Mouse (Mus musculus): Measurements from ENCODE around the gene Tsen34.
"Not testable (repeated sequence)": the region's sequence is repeated elsewhere in the genome, so short reads cannot be mapped to it uniquely, and the experiment has no call there.

Tsen34 gene

GRCm38 (mm10) chr7:3685400-3686187 lies 7.1 kb upstream of the Tsen34 start:
- DNase-seq (ENCODE audit: low read depth, low spot score) = no peak

DNA sequence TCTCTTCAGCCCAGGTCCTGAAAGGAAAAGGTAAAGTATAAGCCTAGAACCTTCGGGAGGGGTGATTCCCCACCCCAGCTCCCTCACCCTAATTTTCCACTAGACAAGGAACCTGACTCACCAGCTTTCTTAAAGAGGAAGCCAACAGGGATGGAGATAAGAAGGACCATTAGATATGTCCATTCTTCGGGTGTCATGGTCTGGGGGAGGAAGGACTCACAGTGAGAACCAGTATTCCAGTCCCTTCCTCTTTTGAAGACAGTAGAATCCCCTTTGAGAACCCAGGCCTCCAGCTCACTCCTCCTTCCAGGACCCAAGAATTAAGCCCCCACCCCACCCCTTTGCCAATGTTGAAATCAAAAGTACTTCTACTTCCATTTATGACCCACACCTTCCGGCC lies 744 bp upstream of the Tsen34 start:
- DNase-seq (ENCODE audit: low read depth, low spot score) = no peak

GRCm38 (mm10) chr7:3692987-3693808 lies 535 bp downstream of the Tsen34 start, which contains the start of gene Mboat7:
Mboat7 (minus strand) TSS chr7:3693523.
- DNase-seq (ENCODE audit: low read depth, low spot score) = peak; percentile 99

- no peak for DNase-seq (ENCODE audit: low read depth, low spot score)
Measured at GRCm38 (mm10) chr7:3693809-3694075, 1.1 kb downstream of the Tsen34 start.

DNA sequence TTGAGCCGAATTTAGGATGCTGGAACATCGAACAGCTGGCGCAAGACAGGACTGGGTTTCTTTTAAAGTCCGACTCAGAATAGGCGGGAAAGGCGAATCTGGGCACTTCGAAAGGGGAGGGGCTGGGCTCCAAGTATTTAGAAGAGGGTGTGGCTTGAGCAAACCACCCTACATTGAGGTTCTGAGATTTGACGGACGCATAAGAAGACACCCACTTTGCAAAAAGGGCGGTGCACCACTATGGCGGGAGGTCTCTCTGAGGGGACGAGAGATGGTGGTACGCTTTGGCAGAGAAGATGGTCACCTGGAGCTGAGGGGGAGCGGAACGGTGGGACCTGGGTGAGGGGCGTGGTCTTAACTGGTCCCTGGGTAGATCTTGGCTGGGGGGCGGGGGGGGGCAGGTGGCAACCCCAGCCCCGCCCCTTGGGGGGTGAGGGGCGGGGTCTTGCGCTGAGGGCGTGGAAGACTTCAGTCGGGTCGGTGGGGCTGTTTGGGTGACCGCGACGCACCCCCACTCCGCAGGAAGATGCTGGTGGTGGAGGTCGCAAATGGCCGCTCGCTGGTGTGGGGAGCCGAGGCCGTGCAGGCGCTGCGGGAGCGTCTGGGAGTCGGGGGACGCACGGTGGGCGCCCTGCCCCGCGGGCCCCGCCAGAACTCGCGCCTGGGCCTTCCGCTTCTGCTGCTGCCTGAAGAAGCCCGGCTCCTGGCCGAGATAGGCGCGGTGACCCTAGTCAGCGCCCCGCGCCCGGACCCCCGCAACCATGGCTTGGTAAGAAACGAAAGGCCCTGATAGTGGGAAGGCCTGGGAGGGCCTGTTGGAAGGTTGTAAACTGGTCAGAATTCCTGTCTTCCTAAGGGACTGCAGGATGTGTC lies 1.6 kb downstream of the Tsen34 start:
- DNase-seq (ENCODE audit: low read depth, low spot score) = peak; percentile 63

GRCm38 (mm10) chr7:3694949-3695305 lies 2.3 kb downstream of the Tsen34 start:
- not testable (repeated sequence) for DNase-seq (ENCODE audit: low read depth, low spot score)

DNA sequence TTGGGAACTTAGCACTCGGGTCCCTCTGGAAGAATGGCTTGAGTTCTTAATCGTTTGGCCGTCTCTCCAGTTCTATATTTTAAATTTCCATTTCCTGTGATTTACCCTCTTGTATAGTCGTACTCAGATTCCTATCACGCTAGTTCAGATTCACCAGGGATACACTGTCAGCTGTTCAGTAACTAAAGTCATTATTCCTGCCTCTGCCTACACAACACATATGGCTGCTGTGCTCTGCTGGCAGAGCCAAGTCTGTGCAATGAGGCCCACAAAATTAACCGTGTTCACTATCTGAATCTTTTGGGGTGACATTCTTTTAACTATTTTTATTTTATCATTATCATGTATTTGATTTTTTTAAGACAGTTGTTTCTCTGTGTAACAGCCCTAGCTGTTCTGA lies 5.8 kb downstream of the Tsen34 start:
- peak; percentile 47 for DNase-seq (ENCODE audit: low read depth, low spot score)

DNA sequence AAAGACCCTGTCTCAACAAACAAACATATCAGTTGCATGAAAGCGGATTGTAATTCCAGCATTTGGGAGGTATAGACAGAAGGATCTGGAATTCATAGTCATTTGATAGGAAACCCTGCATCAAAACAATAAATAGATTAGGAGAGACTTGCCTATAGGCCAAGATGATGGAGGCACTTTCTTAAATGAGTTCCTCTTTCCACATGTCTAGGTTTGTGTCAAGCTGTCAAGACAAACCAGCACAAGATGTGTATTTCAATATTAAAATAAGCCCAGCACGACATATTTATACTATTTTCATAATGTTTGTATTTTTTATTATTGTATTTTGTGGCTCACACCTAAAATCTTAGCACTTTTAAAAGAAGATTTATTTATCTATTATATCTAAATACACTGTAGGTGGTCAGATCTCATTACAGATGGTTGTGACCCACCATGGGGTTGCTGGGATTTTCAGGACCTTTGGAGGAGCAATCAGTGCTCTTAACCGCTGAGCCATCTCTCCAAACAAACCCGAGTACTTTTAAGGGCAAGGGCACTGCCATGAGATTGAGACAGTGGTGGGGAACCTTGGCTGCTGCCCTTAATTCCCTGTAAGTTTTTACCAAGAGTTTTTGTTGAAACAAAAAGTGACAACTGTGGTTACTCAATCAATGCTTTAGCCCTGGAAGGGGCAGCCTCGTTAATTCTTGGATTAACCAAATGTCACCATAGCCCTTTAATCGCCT lies 10.7 kb downstream of the Tsen34 start:
- DNase-seq (ENCODE audit: low read depth, low spot score) = no peak

DNA sequence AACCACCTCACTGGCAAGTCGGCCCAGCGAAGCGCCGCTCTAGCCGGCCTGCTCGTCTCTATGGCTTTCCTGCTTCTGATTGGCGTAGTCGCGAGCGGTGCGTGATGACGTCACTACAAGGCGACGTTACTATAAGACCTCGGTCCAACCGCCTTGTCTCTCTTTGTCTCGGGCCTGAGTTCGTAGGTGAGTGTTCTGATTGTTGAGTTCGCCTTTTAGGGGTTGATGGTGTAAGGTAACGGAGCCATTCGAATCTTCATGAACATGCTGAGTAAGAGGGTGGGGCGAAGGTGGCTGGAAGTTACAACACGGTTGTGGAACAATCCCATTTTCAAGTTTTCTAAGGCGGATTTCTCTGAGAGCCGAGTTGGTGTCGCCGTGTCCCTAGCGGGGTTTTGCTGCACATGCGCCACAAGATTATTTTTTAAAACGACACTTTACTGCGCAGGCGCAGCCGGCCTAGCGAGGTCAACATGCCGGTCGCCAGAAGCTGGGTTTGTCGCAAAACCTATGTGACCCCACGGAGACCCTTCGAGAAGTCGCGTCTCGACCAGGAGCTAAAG lies 11.3 kb downstream of the Tsen34 start, which contains the start of gene Rps9:
Rps9 (plus strand) TSS at position 115 of the 563 bp plus-strand sequence.
- DNase-seq (ENCODE audit: low read depth, low spot score) = peak; percentile 98

DNA sequence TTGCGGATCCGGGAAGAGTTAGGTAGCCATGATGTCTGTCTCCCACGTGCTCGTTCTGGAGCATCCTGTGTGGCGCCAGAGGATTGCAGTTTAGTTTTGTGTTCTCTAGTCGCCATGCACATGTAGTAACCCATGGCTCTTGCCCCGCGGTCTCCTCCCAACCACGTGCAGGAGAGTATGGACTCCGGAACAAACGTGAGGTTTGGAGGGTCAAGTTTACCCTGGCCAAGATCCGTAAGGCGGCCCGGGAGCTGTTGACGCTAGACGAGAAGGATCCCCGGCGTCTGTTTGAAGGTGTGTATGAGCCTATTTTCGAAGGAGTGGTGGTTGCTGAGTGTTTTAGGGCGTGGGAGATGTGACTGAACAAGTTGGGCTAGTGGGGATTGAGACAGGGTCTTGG lies 11.8 kb downstream of the Tsen34 start:
- no peak for DNase-seq (ENCODE audit: low read depth, low spot score)

- not testable (repeated sequence) for DNase-seq (ENCODE audit: low read depth, low spot score)
Measured at GRCm38 (mm10) chr7:3705461-3705860, 12.8 kb downstream of the Tsen34 start.

GRCm38 (mm10) chr7:3705911-3706310 lies 13.2 kb downstream of the Tsen34 start:
- no peak for DNase-seq (ENCODE audit: low read depth, low spot score)

DNA sequence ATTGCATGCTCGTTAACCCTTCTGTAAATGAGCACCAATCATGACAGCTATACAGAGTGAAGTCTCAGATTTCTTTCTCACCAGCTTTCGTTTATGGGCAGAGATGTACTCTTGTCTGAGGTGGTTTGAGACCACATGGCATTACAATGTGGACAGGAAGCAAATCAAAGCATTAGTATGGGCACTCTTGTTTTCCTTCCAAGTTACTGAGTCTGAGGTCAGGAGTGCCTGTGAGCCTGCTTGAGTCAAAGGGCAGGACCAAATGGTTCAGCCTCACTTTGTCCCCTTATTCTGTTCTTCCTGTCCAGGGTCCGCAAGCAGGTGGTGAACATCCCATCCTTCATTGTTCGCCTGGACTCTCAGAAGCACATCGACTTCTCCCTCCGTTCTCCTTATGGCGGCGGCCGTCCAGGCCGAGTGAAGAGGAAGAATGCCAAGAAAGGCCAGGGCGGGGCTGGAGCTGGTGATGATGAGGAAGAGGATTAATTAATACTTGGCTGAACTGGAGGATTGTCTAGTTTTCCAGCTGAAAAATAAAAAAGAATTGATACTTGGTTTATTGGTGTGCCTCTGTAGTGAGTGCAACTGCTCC lies 13.8 kb downstream of the Tsen34 start:
- DNase-seq (ENCODE audit: low read depth, low spot score) = no peak

DNA sequence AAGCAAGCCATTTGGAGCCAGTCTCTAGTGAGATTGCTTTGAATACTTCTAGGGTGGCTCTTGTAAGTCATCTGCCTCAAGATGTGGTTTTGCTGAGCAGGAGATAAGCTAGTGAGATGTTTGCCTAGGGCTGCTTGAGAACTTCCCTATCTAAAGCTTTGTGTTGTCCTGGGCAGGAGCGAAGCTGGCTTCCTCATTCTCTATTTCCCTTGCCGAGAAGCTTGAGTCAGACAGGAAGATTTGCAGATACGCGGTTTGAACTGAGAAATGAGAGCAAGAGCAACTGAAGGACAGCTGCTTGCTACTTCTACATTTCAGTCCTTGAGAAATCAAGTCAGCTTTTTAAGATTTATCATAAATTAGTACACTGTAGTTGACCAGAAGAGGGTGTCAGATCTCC lies 14.4 kb downstream of the Tsen34 start:
- DNase-seq (ENCODE audit: low read depth, low spot score) = peak; percentile 31

GRCm38 (mm10) chr7:3707568-3708413 lies 15.1 kb downstream of the Tsen34 start:
- no peak for DNase-seq (ENCODE audit: low read depth, low spot score)

GRCm38 (mm10) chr7:3708447-3708980 lies 15.9 kb downstream of the Tsen34 start:
- not testable (repeated sequence) for DNase-seq (ENCODE audit: low read depth, low spot score)

GRCm38 (mm10) chr7:3709000-3709399 lies 16.3 kb downstream of the Tsen34 start:
- no peak for DNase-seq (ENCODE audit: low read depth, low spot score)

GRCm38 (mm10) chr7:3712264-3712942 lies 19.7 kb downstream of the Tsen34 start:
- DNase-seq (ENCODE audit: low read depth, low spot score) = no peak

GRCm38 (mm10) chr7:3715249-3715648 lies 22.6 kb downstream of the Tsen34 start:
- no peak for DNase-seq (ENCODE audit: low read depth, low spot score)
